Mouse (Mus musculus): ENCODE measurements around the gene Myh10.

DNA sequence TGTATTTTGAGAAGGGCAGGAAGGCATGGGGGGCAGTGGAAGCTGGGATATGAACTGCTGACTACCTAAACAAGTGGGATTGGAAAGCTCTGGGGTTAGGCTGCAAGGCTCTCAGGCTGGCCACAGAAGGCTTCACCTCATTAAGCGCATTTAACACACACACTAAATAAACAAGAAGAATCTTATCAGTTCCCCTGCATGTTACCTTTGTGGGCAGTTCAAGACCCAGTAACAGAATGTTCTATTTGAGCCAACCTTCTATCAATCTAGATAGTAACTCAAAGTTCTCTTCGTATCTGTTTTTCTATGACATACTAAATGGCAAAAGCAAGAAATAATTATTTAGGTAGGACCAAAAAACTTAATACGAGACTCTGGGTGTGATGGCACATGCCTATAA, 143.7 kb downstream of the Myh10 start:
- TF ChIP-seq CTCF (IDR thresholded peaks at IDR 0.05; ENCODE audit: borderline replicate concordance, insufficient read depth, low read depth, low read length) = no peak
- no peak for TF ChIP-seq POLR2A (IDR thresholded peaks at IDR 0.05; ENCODE audit: borderline replicate concordance, insufficient read depth, low read length)

All from cerebellum, adult 2 months (tissue).